Mouse (Mus musculus): Measurements from ENCODE around the gene Cdh6. TPM values are rescaled to one million over a fixed set of nuclear protein-coding genes. Genes with fewer than 3 reads are reported as not detected.

Cdh6 gene
- 0.06 TPM for polyA plus RNA-seq (2014; fragmentation: Illumina TruSeq; extraction: RNeasy Lipid Tissue Mini Kit (QIAGEN cat#74804); ENCODE audit: low read depth, low replicate concordance)

GRCm38 (mm10) chr15:13173071-13173778 is at the start of gene Cdh6:
Gene Cdh6, minus strand, starts transcription at chr15:13173675.

All from testis, adult 10 weeks (tissue).